22 mouse cellular contexts compared by ENCODE assay signal in genomic region chr14:18828661-18829060, GRCm38 (mm10).
"Had no signal": no experiment of that assay in that cellular context is flagged by ENCODE, and none has a peak within 500 bp of the region (broad histone marks: within the 10 kb centered on the region; RNA-seq: fewer than 3 reads in every experiment).

No protein-coding gene starts in this region.

- H3K36me3 ChIP-seq: heart, embryonic 13.5 days; heart, embryonic 15.5 days; hindbrain, embryonic 13.5 days; hindbrain, embryonic 15.5 days; limb, embryonic 13.5 days; limb, embryonic 15.5 days had no signal

- H3K4me1 ChIP-seq: hindbrain, embryonic 13.5 days; hindbrain, embryonic 15.5 days; limb, embryonic 13.5 days; limb, embryonic 15.5 days had no signal

- H3K9me3 ChIP-seq: heart, embryonic 13.5 days; heart, embryonic 15.5 days; hindbrain, embryonic 13.5 days; hindbrain, embryonic 15.5 days; limb, embryonic 13.5 days; limb, embryonic 15.5 days had no signal

- H3K4me2 ChIP-seq: heart, embryonic 11.5 days; heart, embryonic 13.5 days; heart, embryonic 15.5 days; hindbrain, embryonic 13.5 days; hindbrain, embryonic 15.5 days; limb, embryonic 13.5 days; limb, embryonic 15.5 days had no signal

- H3K27me3 ChIP-seq: heart, embryonic 13.5 days; heart, embryonic 15.5 days; hindbrain, embryonic 13.5 days; hindbrain, embryonic 15.5 days; limb, embryonic 13.5 days; limb, embryonic 15.5 days had no signal

- DNase-seq: forebrain, postnatal 0 days; gastrocnemius, postnatal 14 days; gastrocnemius, postnatal 36 days; heart, adult 2 months; heart, postnatal 14 days; heart, postnatal 36 days; kidney, adult 11 months; kidney, adult 2 months; kidney, adult 9 months; kidney, postnatal 14 days; kidney, postnatal 36 days; layer of hippocampus, postnatal 36 days; left cerebral cortex, postnatal 4 days had no signal

- H3K4me3 ChIP-seq: heart, adult 2 months; heart, embryonic 13.5 days; heart, embryonic 15.5 days; hindbrain, embryonic 13.5 days; hindbrain, embryonic 15.5 days; limb, embryonic 13.5 days; limb, embryonic 15.5 days had no signal

- ATAC-seq: forebrain, postnatal 0 days; hindbrain, postnatal 0 days; intestine, embryonic 16.5 days had no signal

- H3K27ac ChIP-seq: heart, adult 2 months; heart, embryonic 13.5 days; heart, embryonic 15.5 days; hindbrain, embryonic 13.5 days; hindbrain, embryonic 15.5 days; hindbrain, postnatal 0 days; limb, embryonic 13.5 days; limb, embryonic 15.5 days had no signal

- H3K9ac ChIP-seq: forebrain, postnatal 0 days; heart, embryonic 13.5 days; heart, embryonic 15.5 days; hindbrain, embryonic 13.5 days; hindbrain, embryonic 15.5 days; limb, embryonic 13.5 days; limb, embryonic 15.5 days had no signal
